Mouse (Mus musculus) v-Abl transformed pro-B cells (cell line): ENCODE results near the gene Slc34a1.

ENCODE experiments used
- in situ Hi-C, 2 experiments: fragments of 400-800 bp; cut with MboI; formaldehyde crosslinking; loops; one replicate each; pipeline ENCODE4 v1.15.1; 2025; ENCODE audit not compliant: unreplicated experiment in 2 of 2

Slc34a1 gene

GRCm38 (mm10) chr13:55398088-55398487 is at the start of gene Slc34a1:
Gene Slc34a1, plus strand, starts transcription at chr13:55398187.
- in situ Hi-C loops = loop anchor here in 1 of 2 experiments (10.0 kb wide), 1 partner anchor 63 kb away; no protein-coding TSS in a partner anchor

- in situ Hi-C loops = loop anchor here in 1 of 2 experiments (25.0 kb wide), 1 partner anchor 801 kb away; no protein-coding TSS in a partner anchor
Observed at GRCm38 (mm10) chr13:55361145-55361544, 36.8 kb upstream of the Slc34a1 start.

- in situ Hi-C loops = loop anchor here in 1 of 2 experiments (25.0 kb wide), 1 partner anchor 800 kb away; no protein-coding TSS in a partner anchor
Observed at GRCm38 (mm10) chr13:55361974-55362452, 36.0 kb upstream of the Slc34a1 start.

- in situ Hi-C loops = loop anchor here in 1 of 2 experiments (25.0 kb wide), 1 partner anchor 800 kb away; no protein-coding TSS in a partner anchor
Observed at GRCm38 (mm10) chr13:55362453-55363060, 35.4 kb upstream of the Slc34a1 start, which contains the start of gene Lman2. Gene Lman2, minus strand, starts transcription at chr13:55362783.

- in situ Hi-C loops = loop anchor here (5.0 to 25.0 kb wide), 2 partner anchors 36 to 794 kb away; no protein-coding TSS in a partner anchor
Observed at GRCm38 (mm10) chr13:55368401-55368800, 29.6 kb upstream of the Slc34a1 start.

- in situ Hi-C loops = loop anchor here (5.0 to 25.0 kb wide), 2 partner anchors 37 to 793 kb away; no protein-coding TSS in a partner anchor
Observed at GRCm38 (mm10) chr13:55369531-55370114, 28.4 kb upstream of the Slc34a1 start, which contains the start of gene Rgs14. Gene Rgs14, plus strand, starts transcription at chr13:55369732.

GRCm38 (mm10) chr13:55370234-55370633 is 27.8 kb upstream of the Slc34a1 start:
- in situ Hi-C loops = loop anchor here in 1 of 2 experiments (25.0 kb wide), 1 partner anchor 792 kb away; no protein-coding TSS in a partner anchor

- in situ Hi-C loops = loop anchor here in 1 of 2 experiments (25.0 kb wide), 1 partner anchor 791 kb away; no protein-coding TSS in a partner anchor
Observed at GRCm38 (mm10) chr13:55371007-55371681, 26.8 kb upstream of the Slc34a1 start.

- in situ Hi-C loops = loop anchor here in 1 of 2 experiments (25.0 kb wide), 1 partner anchor 791 kb away; no protein-coding TSS in a partner anchor
Observed at GRCm38 (mm10) chr13:55371740-55372139, 26.2 kb upstream of the Slc34a1 start.

- in situ Hi-C loops = loop anchor here in 1 of 2 experiments (25.0 kb wide), 1 partner anchor 788 kb away; no protein-coding TSS in a partner anchor
Observed at GRCm38 (mm10) chr13:55374206-55374924, 23.6 kb upstream of the Slc34a1 start.

- in situ Hi-C loops = no loop called here
Observed at GRCm38 (mm10) chr13:55375877-55376276, 22.1 kb upstream of the Slc34a1 start.

GRCm38 (mm10) chr13:55378907-55379580 is 18.9 kb upstream of the Slc34a1 start:
- in situ Hi-C loops = no loop called here

GRCm38 (mm10) chr13:55381790-55382189 is 16.2 kb upstream of the Slc34a1 start:
- in situ Hi-C loops = no loop called here

- in situ Hi-C loops = loop anchor here (5.0 to 10.0 kb wide), 2 partner anchors 56 to 58 kb away; no protein-coding TSS in a partner anchor
Observed at GRCm38 (mm10) chr13:55390644-55391043, 7.3 kb upstream of the Slc34a1 start.

GRCm38 (mm10) chr13:55391626-55392029 is 6.4 kb upstream of the Slc34a1 start:
- in situ Hi-C loops = loop anchor here (5.0 to 10.0 kb wide), 2 partner anchors 57 to 59 kb away; no protein-coding TSS in a partner anchor

GRCm38 (mm10) chr13:55392933-55393332 is 5.1 kb upstream of the Slc34a1 start:
- in situ Hi-C loops = loop anchor here (5.0 to 10.0 kb wide), 2 partner anchors 58 to 61 kb away; no protein-coding TSS in a partner anchor

- in situ Hi-C loops = loop anchor here in 1 of 2 experiments (5.0 to 25.0 kb wide), 3 partner anchors 65 to 238 kb away; partner anchors contain the start of gene Ddx46
Observed at GRCm38 (mm10) chr13:55399300-55400038, 1.5 kb downstream of the Slc34a1 start.

GRCm38 (mm10) chr13:55400039-55400346 is 2.0 kb downstream of the Slc34a1 start:
- in situ Hi-C loops = loop anchor here in 1 of 2 experiments (5.0 to 25.0 kb wide), 2 partner anchors 117 to 237 kb away; partner anchors contain the start of gene Ddx46
